Mouse (Mus musculus) cerebellum, adult 18-20 months (tissue): Measurements from ENCODE around the gene Ccdc185.

Experiments
- DNase-seq, 2 experiments: peaks; one replicate each; pipeline ENCODE4 v3.0.0; 2021

The Ccdc185 gene

DNA sequence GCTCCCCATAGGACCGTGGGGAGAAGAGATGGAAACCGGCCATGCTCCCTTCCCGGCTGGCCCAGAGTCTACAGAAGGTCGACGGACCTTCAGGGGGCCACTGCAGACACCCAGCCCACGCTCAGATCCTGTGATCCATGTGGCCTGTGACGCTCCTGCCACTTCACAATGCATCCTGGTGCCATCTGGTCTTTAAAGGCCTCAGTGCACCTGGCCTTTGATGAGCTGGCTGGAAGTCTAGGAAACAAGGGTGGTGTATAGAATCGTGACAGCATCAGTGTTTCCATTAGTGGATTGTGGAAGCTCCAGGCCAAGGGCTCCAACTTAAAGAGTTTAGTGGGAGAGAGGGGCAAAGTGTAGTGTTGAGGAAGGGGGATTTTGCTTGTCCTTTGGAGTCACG, at the start of gene Ccdc185:
Ccdc185 (minus strand) TSS at position 101 of the 400 bp plus-strand sequence.
- no peak for DNase-seq

DNA sequence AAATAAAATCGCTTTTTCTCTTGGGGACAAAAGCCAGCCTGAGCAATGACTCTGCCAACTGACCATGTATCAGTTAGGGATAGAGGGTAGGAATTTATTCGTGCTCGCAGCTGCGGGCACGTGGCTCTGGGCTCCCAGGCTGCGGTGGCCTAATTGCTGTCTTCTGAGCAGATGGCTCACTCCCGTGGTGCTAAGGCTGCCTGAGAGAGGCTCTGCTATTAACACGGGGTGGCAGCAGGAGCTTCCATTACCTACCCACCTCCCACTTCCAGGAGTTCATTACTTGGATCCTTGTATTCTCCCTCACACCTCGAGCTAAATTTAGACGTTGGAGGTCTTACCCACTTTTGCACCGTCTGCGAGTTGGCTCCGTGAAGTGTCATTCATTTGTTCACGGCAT, 48.1 kb upstream of the Ccdc185 start:
- DNase-seq, result peak; percentile 65 to 78

DNA sequence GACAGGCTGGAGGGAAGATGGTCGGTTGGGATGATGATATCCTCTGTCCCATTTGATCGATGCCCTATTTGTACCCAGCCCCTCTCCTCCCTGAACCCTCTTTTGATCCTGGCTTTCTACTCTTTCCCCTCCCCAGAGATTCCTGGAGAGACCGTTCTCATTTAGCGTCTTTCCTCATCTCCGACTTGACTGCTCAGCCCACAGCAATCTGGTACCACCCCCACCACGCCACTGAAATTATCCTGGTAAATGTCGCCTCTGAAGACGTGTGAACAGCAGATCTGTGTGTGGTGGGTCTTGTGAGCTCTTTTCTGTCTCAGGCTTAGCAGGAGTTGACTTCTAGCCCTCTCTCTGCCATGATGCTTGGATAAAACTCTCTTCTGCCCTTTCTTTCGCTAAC, 45.6 kb upstream of the Ccdc185 start:
- no peak for DNase-seq

DNA sequence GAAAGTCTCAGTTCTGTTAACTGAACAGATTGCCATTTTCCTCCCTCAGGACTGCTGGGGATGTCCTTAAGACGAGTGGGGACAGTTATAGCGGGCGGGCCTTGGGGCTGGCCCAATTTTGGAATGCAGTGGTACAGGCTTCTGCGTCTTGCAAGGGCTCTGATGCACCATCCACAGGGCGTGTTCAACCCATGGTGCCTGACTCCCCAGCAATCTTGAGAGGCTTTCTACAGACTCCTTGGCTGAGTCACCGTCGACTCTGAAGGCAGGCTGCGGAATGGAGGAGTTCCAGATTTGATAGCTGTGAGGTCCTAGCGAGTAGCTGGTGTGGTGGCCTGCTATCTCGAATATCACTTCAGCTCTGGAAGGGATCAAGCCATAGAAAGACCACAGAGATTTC, 45.2 kb upstream of the Ccdc185 start:
- DNase-seq, result no peak

- DNase-seq, result peak; percentile 50 to 63
Measured at GRCm38 (mm10) chr1:182792521-182793071, 43.6 kb upstream of the Ccdc185 start.

- DNase-seq, result no peak
Measured at GRCm38 (mm10) chr1:182788896-182789295, 39.9 kb upstream of the Ccdc185 start.

DNA sequence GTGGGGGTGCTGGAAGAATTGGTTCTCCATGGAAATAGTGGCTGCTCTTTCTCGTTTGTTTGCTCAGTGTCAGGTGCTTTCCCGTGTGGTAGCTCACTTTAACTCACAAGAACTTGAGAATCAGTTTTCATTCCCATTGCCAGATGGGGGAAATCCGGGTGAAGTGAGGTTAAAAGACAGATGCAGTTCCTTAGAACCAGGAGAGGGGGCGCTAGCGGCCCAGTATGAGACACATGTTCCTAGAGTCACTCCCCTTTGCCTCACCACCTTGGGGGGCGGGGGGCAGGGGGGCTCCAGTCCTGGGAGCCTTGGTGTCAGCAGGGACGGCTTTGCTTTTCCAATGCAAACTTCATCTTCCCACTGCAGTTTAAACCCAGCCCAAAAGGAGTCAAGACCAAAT, 38.0 kb upstream of the Ccdc185 start:
- DNase-seq, result no peak

- no peak for DNase-seq
Measured at GRCm38 (mm10) chr1:182785504-182785903, 36.5 kb upstream of the Ccdc185 start.

- DNase-seq, result peak; percentile 39
Measured at GRCm38 (mm10) chr1:182784784-182785183, 35.8 kb upstream of the Ccdc185 start.

- DNase-seq, result no peak
Measured at GRCm38 (mm10) chr1:182783774-182784173, 34.8 kb upstream of the Ccdc185 start.

DNA sequence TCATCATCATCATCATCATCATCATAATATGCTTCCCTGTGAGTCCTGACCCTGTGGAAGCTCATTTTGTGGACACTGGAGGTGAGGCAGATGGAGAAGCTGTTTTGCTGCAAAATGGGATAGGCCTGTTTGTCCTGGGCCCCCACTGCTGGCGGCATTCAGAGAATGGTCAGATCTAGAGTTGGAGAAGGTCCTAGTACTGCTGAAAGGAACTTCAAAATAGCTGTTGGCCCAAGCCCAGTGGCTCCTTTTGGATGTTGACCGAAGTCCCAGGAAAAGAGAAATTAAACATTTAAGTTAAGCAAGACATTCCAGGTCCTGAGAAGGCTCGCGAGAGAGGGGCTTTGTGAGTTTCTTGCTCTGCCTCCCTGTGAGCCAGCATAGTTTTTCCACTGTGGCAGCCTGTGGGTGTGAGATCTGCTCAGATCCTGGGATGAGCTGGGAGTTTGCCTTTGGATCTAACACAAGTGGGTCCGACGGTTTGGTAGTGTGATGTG, 30.1 kb upstream of the Ccdc185 start:
- DNase-seq, result no peak

- no peak for DNase-seq
Measured at GRCm38 (mm10) chr1:182778225-182778624, 29.2 kb upstream of the Ccdc185 start.

DNA sequence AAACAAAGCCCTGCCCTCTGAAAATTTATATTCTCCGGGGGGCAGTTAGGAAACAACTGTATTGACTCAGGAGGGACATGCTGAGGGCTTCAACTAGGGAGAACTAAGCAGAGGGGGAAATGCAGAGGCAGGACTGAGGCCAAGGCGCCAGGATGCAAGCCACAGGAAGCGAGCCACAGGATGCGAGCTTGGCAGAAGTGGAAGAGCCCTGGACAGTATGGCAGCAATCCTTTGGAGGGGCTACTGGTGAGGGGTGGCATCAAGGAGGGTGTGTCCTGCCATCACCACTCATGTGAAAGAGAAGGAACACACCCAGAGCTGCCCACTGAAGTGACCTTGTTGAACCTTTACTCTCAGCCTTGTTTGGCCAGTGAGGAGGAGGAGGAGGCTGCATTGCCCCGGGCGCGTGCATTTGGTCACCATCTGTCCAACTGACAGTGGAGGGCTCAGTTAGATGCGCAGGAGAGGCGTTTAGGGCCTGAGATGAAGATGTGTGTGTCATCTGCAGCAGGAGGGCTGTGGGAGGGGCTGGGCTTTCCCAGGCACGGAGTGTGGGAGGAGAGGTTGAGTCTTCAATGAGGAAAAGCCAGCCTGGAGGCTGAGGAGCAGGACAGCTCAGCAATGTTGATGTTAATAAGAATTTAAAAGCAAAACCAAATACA, 27.9 kb upstream of the Ccdc185 start:
- DNase-seq, result peak; percentile 51 to 59

DNA sequence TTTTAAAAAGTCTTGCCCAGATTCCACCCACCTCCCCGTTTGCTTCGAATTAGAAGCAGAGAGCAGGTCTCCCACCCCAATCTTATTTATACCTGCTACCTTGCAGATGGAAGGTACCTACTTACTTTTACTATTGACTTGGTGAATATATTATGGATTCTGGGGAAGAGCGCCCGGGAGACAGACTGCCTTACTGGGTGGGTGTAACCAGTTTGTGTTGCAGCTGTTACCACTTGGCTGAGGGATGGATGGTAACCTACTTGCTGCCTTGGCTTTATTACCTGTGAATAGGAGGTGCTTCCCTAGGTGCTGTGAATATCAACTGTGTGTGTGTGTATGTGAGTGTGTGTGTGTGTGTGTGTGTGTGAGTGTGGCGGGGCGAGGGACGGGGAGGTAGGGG, 26.6 kb upstream of the Ccdc185 start:
- DNase-seq, result no peak

GRCm38 (mm10) chr1:182764541-182765281, 15.7 kb upstream of the Ccdc185 start:
- peak; percentile 51 to 57 for DNase-seq

GRCm38 (mm10) chr1:182763716-182764461, 14.9 kb upstream of the Ccdc185 start, which contains the start of gene Susd4:
Gene Susd4 (plus strand): TSS chr1:182763860.
- DNase-seq, result peak; percentile 89 to 95

DNA sequence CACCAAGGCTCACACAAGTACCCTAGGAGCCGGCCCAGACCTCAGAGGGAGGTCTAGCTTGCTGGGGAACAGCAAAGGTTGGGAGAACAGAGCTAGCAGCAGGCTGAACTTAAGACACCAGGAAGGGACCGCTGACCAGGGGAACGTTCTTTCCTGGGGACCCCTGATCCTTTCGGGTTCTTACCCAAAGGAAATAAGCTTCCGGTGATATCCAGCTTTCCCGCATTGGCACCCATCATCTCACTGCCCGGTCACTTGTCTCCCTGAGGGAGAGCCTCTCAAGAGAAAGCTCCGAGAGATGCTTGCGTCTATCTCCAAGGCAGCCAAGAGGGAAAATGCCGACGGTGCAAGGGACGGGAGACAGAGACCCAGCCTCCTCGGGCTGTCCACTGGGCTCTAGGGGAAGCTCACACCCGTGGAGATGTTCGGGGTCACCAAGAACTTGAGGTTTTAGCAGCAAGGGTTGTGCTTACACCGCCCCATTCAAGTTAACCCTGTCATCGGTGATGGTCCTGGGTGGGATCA, 14.3 kb upstream of the Ccdc185 start:
- DNase-seq, result no peak

DNA sequence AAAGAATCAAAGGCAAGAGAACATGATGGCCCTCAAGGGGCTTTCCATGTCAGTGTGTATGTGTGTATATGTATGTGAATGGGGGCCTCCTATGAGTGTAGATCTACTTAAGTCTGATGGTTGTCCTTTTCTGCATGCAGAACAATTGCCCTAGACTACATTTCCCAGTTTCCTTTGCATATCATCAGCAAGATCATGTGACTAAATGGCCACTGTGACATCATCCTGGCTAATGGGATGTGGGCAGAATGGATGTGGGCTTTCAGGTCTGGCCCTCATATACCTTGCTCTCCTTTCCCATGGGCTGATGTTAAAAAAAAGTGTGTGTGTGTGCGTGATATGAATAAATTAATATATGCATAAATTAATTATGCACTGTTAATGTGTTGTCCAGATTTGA, 9.8 kb upstream of the Ccdc185 start:
- no peak for DNase-seq

GRCm38 (mm10) chr1:182754865-182755264, 5.9 kb upstream of the Ccdc185 start:
- DNase-seq, result no peak

- no peak for DNase-seq
Measured at GRCm38 (mm10) chr1:182753694-182754093, 4.7 kb upstream of the Ccdc185 start.

- DNase-seq, result no peak
Measured at GRCm38 (mm10) chr1:182751301-182751700, 2.3 kb upstream of the Ccdc185 start.

GRCm38 (mm10) chr1:182747834-182748233, 1.1 kb downstream of the Ccdc185 start:
- no peak for DNase-seq

DNA sequence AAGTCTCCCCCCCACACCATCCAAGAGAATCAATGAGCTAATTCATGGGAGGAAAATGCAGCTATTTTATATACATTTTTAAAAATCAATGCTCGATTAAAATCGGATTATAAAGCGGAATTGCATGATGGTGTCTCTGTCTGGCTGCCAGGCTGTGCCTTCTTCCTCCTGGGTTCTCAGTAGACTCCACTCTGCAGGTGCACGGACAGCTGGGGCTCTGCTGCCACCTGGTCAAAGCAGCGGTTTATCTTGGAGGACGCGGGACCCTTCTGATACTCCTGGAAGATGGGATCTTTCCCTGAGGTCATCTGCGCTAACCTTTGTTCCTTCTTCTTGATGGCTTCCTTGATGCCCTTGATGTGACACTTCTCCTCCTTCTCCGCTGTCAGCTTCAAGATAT, 1.9 kb downstream of the Ccdc185 start:
- no peak for DNase-seq
